Mouse (Mus musculus): ENCODE measurements around the gene Serpina3m. TPM values are rescaled to one million over a fixed set of nuclear protein-coding genes. Genes with fewer than 3 reads are reported as not detected.

The Serpina3m gene
- total RNA-seq, 1 experiment from 2014 or later: not detected

- no peak for ATAC-seq (replicated peaks in 1 of 2; ENCODE audit: insufficient read depth in 1 of 2, low FRiP score in 2 of 2, low TSS enrichment in 1 of 2, low read depth in 1 of 2, poor library complexity in 2 of 2, severe bottlenecking in 2 of 2)
Measured at GRCm38 (mm10) chr12:104433951-104434735, 95.9 kb downstream of the Serpina3m start.

GRCm38 (mm10) chr12:104440087-104440760 is 101.9 kb downstream of the Serpina3m start:
- peak; percentile 27 to 72; a peak in 3 of 4 replicates for ATAC-seq (replicated peaks in 1 of 2; ENCODE audit: insufficient read depth in 1 of 2, low FRiP score in 2 of 2, low TSS enrichment in 1 of 2, low read depth in 1 of 2, poor library complexity in 2 of 2, severe bottlenecking in 2 of 2)

GRCm38 (mm10) chr12:104443716-104444115 is 105.4 kb downstream of the Serpina3m start:
- no peak for ATAC-seq (replicated peaks in 1 of 2; ENCODE audit: insufficient read depth in 1 of 2, low FRiP score in 2 of 2, low TSS enrichment in 1 of 2, low read depth in 1 of 2, poor library complexity in 2 of 2, severe bottlenecking in 2 of 2)

Other genes starting within 250 kb of the Serpina3m start
- not detected in 2 replicates for gene Serpina5, start 237.4 kb upstream of the Serpina3m start, total RNA-seq (2017)
- gene Serpina3a, start 225.8 kb upstream of the Serpina3m start, total RNA-seq (2017): not detected in 2 replicates
- gene Serpina3b, start 210.5 kb upstream of the Serpina3m start, total RNA-seq (2017): not detected in 2 replicates
- gene Serpina3c, start 184.6 kb upstream of the Serpina3m start, total RNA-seq (2017): not detected in 2 replicates
- gene Serpina3f, start 123.9 kb upstream of the Serpina3m start, total RNA-seq (2017): 7.3 and 9.6 TPM in 2 replicates
- 197 and 202 TPM in 2 replicates for gene Serpina3g, start 102.2 kb upstream of the Serpina3m start, total RNA-seq (2017)
- gene Serpina3i, start 75.4 kb upstream of the Serpina3m start, total RNA-seq (2017): 0.10 TPM in 1 of 2 replicates, not detected in the other
- gene Serpina3j, start 23.9 kb upstream of the Serpina3m start, total RNA-seq (2017): not detected in 2 replicates
- gene Serpina3k, start within 50 bp of the Serpina3m start, total RNA-seq (2017): not detected in 2 replicates
- gene Serpina3n, start 68.2 kb downstream of the Serpina3m start, total RNA-seq (2017): not detected in 2 replicates
- not detected in 2 replicates for gene Gsc, start 134.8 kb downstream of the Serpina3m start, total RNA-seq (2017)

Measured in hematopoietic stem cell, adult 5-6 weeks (primary cell).